Mouse (Mus musculus) layer of hippocampus, adult 18-20 months (tissue): ENCODE data around the gene Pcsk5. TPM values are rescaled to one million over a fixed set of nuclear protein-coding genes. Genes with fewer than 3 reads are reported as not detected.
A peak's percentile ranks its signal among the peaks of the same experiment; 100 is the strongest.

Experiments
- DNase-seq, 2 experiments: peaks; one replicate each; pipeline ENCODE4 v3.0.0; 2022; ENCODE audit warnings: low spot score in 2 of 2
- total RNA-seq, 2 experiments: library from RNA; stranded (reverse); gene quantifications; 2 replicates each; pipeline ENCODE4 v1.2.3; 2021

Gene Pcsk5
- total RNA-seq, 2 experiments from 2014 or later, result 10.6 to 12.3 TPM

GRCm38 (mm10) chr19:17744474-17745069 lies 92.9 kb downstream of the Pcsk5 start:
- DNase-seq, result no peak

DNA sequence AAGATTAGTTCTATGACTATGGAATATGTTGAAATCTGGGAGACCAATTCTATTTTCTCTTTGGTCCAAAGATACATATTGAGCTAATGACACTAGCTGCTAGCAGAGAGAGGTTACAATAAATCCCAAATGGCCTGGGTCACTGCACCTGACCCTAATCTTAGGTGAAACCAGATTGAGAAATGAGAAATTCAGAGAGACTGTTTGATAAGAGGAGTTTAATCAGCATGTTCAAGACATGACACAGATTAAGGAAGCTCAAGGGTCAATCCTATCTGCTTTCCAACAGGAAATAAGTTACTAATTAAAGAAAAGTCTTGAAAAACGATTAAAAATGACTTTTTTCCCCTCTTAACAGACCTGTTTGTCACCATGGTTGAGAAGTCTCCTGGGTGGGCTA lies 96.0 kb downstream of the Pcsk5 start:
- no peak for DNase-seq

GRCm38 (mm10) chr19:17732676-17733277 lies 104.7 kb downstream of the Pcsk5 start:
- DNase-seq, result no peak

GRCm38 (mm10) chr19:17717066-17717465 lies 120.4 kb downstream of the Pcsk5 start:
- peak; percentile 14 to 58 for DNase-seq

DNA sequence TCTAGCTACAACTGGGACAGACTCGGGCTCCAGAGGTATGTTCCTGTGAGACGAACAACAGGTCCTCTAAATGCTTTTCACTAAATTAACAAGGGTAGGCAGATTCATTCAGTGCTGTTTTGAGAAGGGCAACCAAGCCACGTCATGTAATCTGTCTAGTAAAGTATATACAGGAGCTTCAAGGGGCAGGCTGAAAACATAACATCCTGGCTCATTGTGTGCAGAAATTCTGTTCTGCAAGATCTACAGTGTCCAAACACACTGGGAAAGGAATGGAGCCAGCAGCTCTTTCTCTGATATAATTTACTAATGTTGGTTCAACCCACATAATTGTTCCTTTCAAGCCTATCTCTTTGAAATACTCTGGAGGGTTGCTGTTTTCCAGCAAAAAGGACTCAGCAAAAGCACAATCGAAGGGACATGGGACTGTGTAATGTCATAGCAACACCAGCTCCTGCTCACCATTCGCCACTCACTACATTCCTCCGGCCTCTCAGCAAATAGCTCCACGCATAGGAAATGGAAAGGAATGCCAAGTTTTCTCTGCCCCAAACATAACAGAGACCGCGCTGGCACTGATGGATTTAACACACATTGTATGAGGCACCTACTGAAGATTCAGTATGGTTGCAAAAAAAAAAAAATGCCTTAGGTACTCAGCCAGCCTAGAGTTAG lies 122.0 kb downstream of the Pcsk5 start:
- DNase-seq, result peak in 1 of 2 experiments; percentile 30

GRCm38 (mm10) chr19:17691626-17692025 lies 145.8 kb downstream of the Pcsk5 start:
- no peak for DNase-seq

DNA sequence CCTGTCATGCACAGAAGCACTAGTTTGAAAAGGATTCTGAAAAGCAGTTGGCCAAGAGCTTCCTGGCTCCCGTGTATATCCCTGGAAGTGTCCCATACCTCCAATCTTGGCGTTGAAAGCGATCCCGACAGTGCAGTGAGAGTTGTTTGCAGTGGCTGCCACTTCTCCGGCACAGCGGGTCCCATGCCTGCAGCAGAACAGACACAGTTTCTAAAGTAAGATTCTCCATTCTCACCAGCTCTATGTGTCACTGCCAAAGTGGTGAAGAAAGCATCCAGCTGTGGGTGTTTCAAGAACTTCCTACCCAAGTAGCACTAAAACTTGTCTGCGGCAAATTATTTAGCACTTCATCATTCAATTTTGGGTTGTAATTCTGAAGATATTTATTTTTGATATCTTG lies 159.1 kb downstream of the Pcsk5 start:
- DNase-seq, result no peak

DNA sequence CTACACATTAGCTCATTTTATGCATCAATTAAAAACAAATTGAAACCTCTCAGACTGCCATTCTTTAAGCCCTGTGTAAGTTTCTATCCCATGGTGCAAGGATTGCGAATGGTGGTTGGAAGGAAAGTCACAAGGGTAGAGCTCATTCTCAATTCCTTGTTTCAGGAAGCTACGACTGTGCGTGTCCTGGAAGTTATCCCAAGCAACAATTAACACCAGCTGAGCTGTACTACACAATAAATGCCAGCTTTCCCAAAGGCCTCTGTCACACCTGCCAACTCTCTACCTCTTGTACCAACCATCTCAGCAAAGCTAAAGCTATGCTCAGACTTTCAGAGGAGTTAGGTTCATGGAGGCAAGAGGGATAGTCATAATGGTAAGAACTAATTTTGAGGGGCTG lies 174.8 kb downstream of the Pcsk5 start:
- no peak for DNase-seq

DNA sequence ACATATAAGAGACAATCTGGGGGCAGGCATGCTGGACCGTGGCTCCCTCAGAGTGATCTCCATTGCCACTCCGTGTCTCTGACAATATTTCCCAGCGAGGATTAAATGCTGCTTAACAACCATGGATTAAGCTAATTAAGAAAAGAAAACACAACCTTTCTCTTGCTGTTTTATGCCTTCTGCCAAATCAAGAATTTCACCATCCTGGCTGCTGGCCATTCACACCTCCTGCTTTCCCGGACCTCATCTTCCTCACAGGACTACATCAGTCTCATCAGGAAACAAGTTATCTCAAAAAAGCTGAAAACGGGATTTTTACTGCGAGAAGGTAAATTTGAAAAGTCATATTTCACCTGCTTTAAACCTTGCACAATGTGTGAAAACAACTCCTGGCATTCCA lies 175.2 kb downstream of the Pcsk5 start:
- no peak for DNase-seq

DNA sequence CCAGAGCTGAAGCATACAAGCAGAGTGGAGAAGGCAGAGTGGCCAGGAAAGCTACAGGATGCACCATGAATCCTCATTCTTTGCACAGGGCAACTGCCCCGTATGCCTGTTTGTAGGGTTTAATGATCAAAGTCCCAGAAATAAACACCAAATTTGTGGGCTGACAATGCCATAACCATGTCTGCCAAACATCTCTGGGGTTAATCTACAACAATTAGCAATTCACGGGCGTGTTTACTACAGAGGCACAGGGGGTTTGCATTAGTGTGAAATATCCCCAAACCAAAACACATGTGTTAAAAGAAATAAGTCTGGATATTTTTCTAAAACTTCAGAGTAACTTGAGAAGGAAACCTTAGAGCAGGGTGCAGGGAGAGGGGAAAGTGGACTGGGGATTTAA lies 178.1 kb downstream of the Pcsk5 start:
- DNase-seq, result no peak

DNA sequence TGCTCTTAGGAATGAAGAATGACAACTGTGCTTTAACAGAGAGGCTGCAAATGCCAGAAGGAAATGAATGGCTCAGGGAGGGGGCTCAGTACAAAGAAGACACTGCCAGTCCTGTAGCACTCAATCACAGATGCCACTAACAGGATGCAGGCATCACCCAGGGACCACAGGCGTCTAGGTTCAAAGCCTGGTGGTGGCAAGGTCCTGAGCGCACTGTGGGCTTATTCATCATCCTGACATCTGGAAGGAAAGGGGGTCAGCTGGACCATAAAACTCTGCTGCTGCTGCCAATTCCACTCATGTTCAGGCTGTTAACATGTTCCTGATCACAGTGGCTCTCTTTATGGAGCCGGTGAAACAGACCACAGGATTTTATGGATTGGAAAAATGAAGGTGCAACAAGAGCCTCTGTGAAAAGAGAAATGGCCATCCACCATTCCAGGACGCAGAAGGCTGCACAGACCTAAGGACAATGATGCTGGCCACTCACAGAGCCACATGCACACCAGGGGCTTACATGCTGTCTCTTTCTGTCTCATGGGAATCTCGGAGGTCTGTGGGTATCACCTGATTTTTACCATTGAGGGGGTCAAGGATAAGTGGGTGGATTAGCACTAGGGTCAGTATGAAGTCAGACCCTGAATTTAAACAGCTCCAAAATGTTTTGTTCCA lies 186.5 kb downstream of the Pcsk5 start:
- no peak for DNase-seq

DNA sequence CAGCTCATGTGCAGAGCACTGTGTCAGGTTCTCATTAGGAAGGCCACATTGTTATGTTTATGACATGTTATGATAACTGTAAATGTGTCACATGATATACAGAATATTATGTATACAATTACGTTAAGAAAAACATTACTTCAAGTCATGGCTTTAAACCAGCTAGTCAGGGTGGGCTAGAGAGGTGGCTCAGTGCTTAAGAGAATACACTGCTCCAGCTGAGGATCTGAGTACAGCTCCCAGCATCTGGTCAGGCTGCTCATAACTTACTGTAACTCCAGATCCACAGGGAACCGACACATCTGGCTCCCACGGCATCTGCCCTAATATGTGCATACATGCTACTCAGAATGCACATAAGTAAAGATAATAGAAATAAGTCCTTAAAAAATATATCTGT lies 187.5 kb downstream of the Pcsk5 start:
- no peak for DNase-seq

DNA sequence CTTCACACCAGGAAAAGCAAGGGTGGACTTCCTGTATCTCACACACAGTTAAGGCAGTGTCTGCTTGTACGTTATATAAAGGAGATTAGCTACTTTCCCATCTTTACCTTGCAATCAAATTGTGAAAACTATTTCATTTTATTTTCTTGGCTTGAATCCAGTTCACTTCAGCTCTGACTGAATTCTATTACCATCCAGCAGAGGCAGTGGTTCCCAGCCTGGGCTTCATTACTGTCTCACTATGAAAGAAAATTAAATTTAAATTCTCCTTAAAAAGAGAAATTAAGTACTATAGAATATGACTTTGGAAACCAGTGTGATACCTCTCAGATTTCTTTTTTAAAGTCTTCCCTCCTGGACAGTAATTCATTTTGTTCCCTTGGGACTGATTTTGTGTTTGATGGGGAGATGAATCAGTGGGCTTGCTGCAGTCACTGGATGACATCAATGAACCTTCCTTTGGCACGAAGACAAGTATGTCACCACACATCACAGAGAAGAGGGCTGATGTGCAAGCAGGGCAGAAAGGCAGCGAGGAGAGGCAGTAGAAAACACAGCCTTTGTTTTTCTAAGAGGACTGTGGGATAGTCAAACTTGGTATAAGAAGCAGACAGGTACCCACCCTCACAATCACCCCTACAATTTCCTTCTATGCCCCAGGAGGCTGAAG lies 194.2 kb downstream of the Pcsk5 start:
- DNase-seq, result no peak

- DNase-seq, result peak in 1 of 2 experiments; percentile 15
Observed at GRCm38 (mm10) chr19:17635984-17636383, 201.4 kb downstream of the Pcsk5 start.

- no peak for DNase-seq
Observed at GRCm38 (mm10) chr19:17615646-17616045, 221.8 kb downstream of the Pcsk5 start.

- no peak for DNase-seq
Observed at GRCm38 (mm10) chr19:17606510-17606909, 230.9 kb downstream of the Pcsk5 start.

- DNase-seq, result no peak
Observed at GRCm38 (mm10) chr19:17606093-17606492, 231.3 kb downstream of the Pcsk5 start.

DNA sequence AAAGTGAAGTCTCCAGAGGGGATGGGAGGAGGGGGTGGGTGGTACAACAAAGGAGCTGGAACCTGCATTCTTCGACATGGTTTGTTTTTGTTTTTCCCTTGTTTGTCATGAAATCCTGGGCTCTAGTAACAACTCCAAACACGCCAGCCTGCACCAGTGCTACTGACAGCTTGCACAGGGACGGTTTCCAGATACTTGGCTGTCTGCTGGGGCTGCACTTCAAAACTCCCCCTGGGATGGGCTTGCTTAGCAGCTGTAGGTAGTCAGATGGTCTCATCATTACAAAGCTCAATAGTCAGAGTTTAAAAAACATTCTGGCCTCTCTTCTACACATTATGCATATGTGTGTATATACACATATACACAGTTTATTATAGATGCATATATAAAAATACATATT lies 234.1 kb downstream of the Pcsk5 start:
- peak; percentile 59 to 70 for DNase-seq

DNA sequence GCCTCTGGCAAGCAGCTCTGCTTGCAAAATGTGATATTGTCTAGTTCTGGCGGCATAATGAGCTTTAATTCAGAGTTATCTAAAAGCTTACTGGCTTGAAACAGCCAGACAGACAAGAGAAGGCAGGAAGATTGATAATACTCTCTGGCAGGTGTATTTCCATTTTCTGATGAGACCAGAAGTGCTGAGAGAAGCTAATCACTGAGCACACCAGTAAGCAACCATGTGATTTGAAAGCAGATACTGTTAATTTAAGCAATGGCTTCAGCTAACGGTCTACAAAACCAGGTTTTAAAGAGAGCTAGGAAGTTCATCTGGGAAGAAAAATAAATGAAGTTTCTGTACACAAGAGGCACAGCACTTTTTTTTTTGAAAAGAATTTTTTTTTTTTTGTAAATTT lies 237.1 kb downstream of the Pcsk5 start:
- DNase-seq, result no peak

DNA sequence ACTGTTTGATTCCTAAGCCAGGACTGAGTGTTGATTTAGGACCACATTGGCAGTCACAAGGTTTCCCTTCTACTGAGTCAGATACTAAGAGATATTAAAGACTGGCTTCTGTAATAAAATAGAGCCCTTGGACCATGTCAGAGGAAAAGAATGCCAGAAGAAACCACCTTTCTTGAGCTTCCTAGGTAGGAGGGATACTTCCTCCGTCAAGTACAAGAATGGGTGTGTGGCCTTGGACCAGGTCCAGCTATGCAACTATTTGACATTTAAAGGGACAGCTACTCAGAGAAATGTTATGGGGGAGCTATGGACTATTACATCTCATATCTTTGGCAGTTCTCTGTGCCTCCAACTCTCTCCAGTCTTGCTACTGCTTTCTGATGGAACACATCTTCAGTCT lies 244.6 kb downstream of the Pcsk5 start:
- no peak for DNase-seq

DNA sequence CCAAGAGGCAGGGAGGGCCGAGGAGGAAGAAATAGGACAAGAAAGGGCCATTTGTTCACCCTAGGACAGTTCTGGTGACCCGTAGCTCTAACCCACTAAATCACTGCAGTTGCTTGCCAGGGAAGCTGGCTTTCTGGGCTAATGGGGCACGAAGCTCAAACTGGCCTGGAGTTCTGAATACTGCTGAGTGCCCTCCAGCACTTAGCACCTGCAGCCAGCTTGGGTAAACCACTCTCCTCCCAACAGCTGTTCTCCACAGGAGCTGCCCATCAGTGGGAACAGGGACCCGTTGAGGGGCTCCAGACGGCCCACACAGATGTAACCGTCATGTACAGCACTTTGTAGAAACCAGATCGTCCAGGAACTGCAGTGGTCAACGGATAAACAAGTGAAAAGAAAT lies 246.1 kb downstream of the Pcsk5 start:
- no peak for DNase-seq

- no peak for DNase-seq
Observed at GRCm38 (mm10) chr19:17590314-17590713, 247.1 kb downstream of the Pcsk5 start.
